Mouse (Mus musculus): ENCODE measurements at regions not wholly inside any gene's neighbourhood (a gene's known extent, or its start where the extent isn't known, plus 50 kb on each side); places are given as distances from the start of the nearest gene placed in this dataset.

- DNase-seq, result no peak
These were observed 60.5 kb downstream of the Uqcrfs1 start for GRCm38 (mm10) chr13:30484527-30485185.

GRCm38 (mm10) chr13:30479128-30479666 is 66.0 kb downstream of the Uqcrfs1 start:
- no peak for DNase-seq

GRCm38 (mm10) chr13:30478556-30478955 is 66.6 kb downstream of the Uqcrfs1 start:
- DNase-seq, result no peak

GRCm38 (mm10) chr13:30471300-30471699 is 73.9 kb downstream of the Uqcrfs1 start:
- DNase-seq, result peak; percentile 3

- no peak for DNase-seq
These were observed 78.1 kb downstream of the Uqcrfs1 start for GRCm38 (mm10) chr13:30467104-30467503.

GRCm38 (mm10) chr13:30465439-30465838 is 79.7 kb downstream of the Uqcrfs1 start:
- no peak for DNase-seq

GRCm38 (mm10) chr13:30455278-30455681 is 89.9 kb downstream of the Uqcrfs1 start:
- no peak for DNase-seq

GRCm38 (mm10) chr13:30452126-30452525 is 93.0 kb downstream of the Uqcrfs1 start:
- DNase-seq, result no peak

GRCm38 (mm10) chr13:30448895-30449294 is 96.3 kb downstream of the Uqcrfs1 start:
- DNase-seq, result no peak

Measured in adrenal gland, postnatal 25 days (tissue).